Mouse (Mus musculus): ENCODE results near the gene Stat5a.

DNA sequence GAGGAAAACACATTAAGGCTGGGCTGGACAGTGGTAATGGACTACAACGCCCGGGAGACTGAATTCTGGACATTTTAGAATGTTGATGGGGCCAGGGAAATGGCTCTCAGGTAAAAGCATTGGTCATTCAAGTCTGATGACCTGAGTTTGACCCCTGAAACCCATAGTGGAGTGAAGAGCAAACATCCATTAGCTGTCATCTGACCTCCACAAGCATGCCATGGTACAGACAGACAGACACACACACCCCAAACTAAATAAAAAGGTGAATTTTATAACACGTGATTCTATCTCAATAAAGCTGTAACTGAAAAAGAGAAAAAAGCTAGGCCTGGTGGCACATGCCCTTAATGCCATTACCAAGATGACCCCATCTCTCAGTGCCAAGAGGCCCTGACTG lies 42.8 kb upstream of the Stat5a start:
- TF ChIP-seq POLR2A (IDR thresholded peaks at IDR 0.05; ENCODE audit: control insufficient read depth, extremely low read depth, insufficient read depth, low read length, poor library complexity) = no peak
- no peak for TF ChIP-seq CTCF (IDR thresholded peaks at IDR 0.05; ENCODE audit: borderline replicate concordance, control insufficient read depth, extremely low read depth, insufficient read depth, low read length, poor library complexity)
